9 mouse cellular contexts compared by ENCODE assay signal in the genomic region with DNA sequence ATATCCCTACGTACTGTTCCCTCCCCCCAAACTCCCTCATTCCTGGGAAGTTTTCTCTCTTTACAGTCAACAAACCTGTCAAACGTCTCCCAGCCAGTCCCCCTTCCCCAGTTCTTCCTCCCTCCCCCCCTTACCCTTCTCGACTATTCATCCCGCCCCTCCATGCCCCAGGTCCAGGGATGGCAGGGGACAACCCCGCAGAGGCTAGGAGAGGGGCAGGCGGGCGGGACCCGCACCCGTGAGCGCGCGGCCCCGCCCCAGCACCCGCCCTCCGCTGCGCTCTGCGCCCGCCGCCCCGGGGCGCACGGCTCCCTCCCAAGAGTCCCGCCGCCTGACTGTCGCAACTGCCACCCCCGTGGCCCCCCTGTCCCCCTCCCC. TPM values are rescaled to one million over a fixed set of nuclear protein-coding genes. Genes with fewer than 3 reads are reported as not detected.
DNase-seq lines count a peak whose midpoint lies in the region; ATAC-seq and TF ChIP-seq lines count a peak whose summit lies in the region.
"Had no signal": no experiment of that assay in that cellular context is flagged by ENCODE, and none has a peak within 500 bp of the region (broad histone marks: within the 10 kb centered on the region; RNA-seq: fewer than 3 reads in every experiment).

No protein-coding gene starts in this region.

- H3K27ac ChIP-seq in layer of hippocampus, adult 2 months, result no peak overlapping the region
- no peak overlapping the region for H3K27ac ChIP-seq in forebrain, embryonic 11.5 days (ENCODE audit: low read depth, low read length)
- H3K27ac ChIP-seq in limb, embryonic 12.5 days, result no peak overlapping the region
- H3K27ac ChIP-seq in neural tube, embryonic 15.5 days (replicated peaks), result no peak overlapping the region

- H3K4me2 ChIP-seq in forebrain, embryonic 11.5 days (ENCODE audit: low read depth, low read length, severe bottlenecking), result peak overlapping the region; percentile 79
- H3K4me2 ChIP-seq in limb, embryonic 12.5 days, result peak overlapping the region; percentile 98
- peak overlapping the region; percentile 95 for H3K4me2 ChIP-seq in neural tube, embryonic 15.5 days

- no peak overlapping the region for H3K9ac ChIP-seq in forebrain, embryonic 11.5 days (ENCODE audit: low read length)
- H3K9ac ChIP-seq in limb, embryonic 12.5 days (replicated peaks), result peak overlapping the region; percentile 58
- H3K9ac ChIP-seq in neural tube, embryonic 15.5 days (replicated peaks), result peak overlapping the region; percentile 32; the same call in 1 of the 2 replicates

- H3K36me3 ChIP-seq in forebrain, embryonic 11.5 days (ENCODE audit: control insufficient read depth, insufficient read depth, low read length), result no peaks in the 10 kb centered on the region
- H3K36me3 ChIP-seq in limb, embryonic 12.5 days, result no peaks in the 10 kb centered on the region
- no peaks in the 10 kb centered on the region for H3K36me3 ChIP-seq in neural tube, embryonic 15.5 days

- WGBS in forebrain, embryonic 11.5 days, result under 1% methylated on average over 26 of the region's 26 CpGs
- WGBS in limb, embryonic 12.5 days, result under 1% methylated on average over 25 of the region's 26 CpGs
- 3% methylated on average over 19 of the region's 26 CpGs for WGBS in neural tube, embryonic 15.5 days

- intact Hi-C loops in left cerebral cortex, postnatal 36 days (cut with DNase I), result no loop called here

- H3K4me3 ChIP-seq in layer of hippocampus, adult 2 months, result peak overlapping the region; percentile 46
- peak overlapping the region; percentile 41 for H3K4me3 ChIP-seq in forebrain, embryonic 11.5 days (ENCODE audit: low read depth, low read length)
- H3K4me3 ChIP-seq in limb, embryonic 12.5 days (replicated peaks), result peak overlapping the region; percentile 56
- H3K4me3 ChIP-seq in neural tube, embryonic 15.5 days (replicated peaks), result peak overlapping the region; percentile 45

- peaks cover 10% of the 10 kb centered on the region for H3K4me1 ChIP-seq in forebrain, embryonic 11.5 days (replicated peaks; ENCODE audit: control insufficient read depth, insufficient read depth, low read length)
- peaks cover 25% of the 10 kb centered on the region for H3K4me1 ChIP-seq in limb, embryonic 12.5 days (replicated peaks)
- H3K4me1 ChIP-seq in neural tube, embryonic 15.5 days, result peaks cover 31% of the 10 kb centered on the region

- ATAC-seq in forebrain, embryonic 11.5 days (replicated peaks; ENCODE audit: low FRiP score), result 0 out of 2 replicates have a peak, but pooled peaks have one; percentile 18
- ATAC-seq in limb, embryonic 12.5 days (ENCODE audit: insufficient number of reproducible peaks, insufficient read depth, low FRiP score, low TSS enrichment, low read depth), result no peak
- ATAC-seq in neural tube, embryonic 15.5 days (ENCODE audit: low FRiP score), result 0 out of 2 replicates have a peak, but pooled peaks have one; percentile 40
- ATAC-seq: Patski had no signal

- no peaks in the 10 kb centered on the region for H3K9me3 ChIP-seq in forebrain, embryonic 11.5 days (ENCODE audit: control insufficient read depth, low read length)
- H3K9me3 ChIP-seq in limb, embryonic 12.5 days, result no peaks in the 10 kb centered on the region
- no peaks in the 10 kb centered on the region for H3K9me3 ChIP-seq in neural tube, embryonic 15.5 days (replicated peaks)

- DNase-seq in layer of hippocampus, adult 2 months (ENCODE audit: low spot score in 2 of 2), result no peak
- no peak for DNase-seq in layer of hippocampus, postnatal 10 days (ENCODE audit: low spot score in 2 of 2)
- DNase-seq in forebrain, embryonic 11.5 days (ENCODE audit: low spot score), result peak; percentile 55
- DNase-seq in Muller cell, postnatal 12 days (ENCODE audit: inconsistent ontology term), result no peak
- DNase-seq in adrenal gland, adult (ENCODE audit: inconsistent age in 2 of 2, low spot score in 1 of 2), result no peak
- DNase-seq in left cerebral cortex, postnatal 36 days (ENCODE audit: low spot score in 2 of 2), result no peak

- TF ChIP-seq CTCF in layer of hippocampus, adult 2 months (conservative IDR thresholded peaks at IDR 0.05), result no peak

- H3K27me3 ChIP-seq in forebrain, embryonic 11.5 days (ENCODE audit: control insufficient read depth, insufficient read depth, low read length), result peaks cover 72% of the 10 kb centered on the region
- H3K27me3 ChIP-seq in limb, embryonic 12.5 days, result peaks cover 100% of the 10 kb centered on the region
- H3K27me3 ChIP-seq in neural tube, embryonic 15.5 days (replicated peaks), result peaks cover 85% of the 10 kb centered on the region

RNA-seq across cellular contexts. Expression of gene Wnt6, which starts 0.2 kb away (rescaled TPM):
- 1 to 10 TPM in 1 of 2 experiments, under 1 TPM in 1; 0.79 to 1.1 TPM for total RNA-seq in layer of hippocampus, adult 2 months (2021)
- total RNA-seq in layer of hippocampus, postnatal 10 days (2021), result 1 to 10 TPM in 1 of 2 experiments, under 1 TPM in 1; 0.75 to 1.3 TPM
- polyA plus RNA-seq in forebrain, embryonic 11.5 days (2014; fragmentation: Nextera tagmentation; extraction: Ambion mirVana), result 7.0 and 8.5 TPM in 2 replicates
- 38.7 and 40.5 TPM in 2 replicates for polyA plus RNA-seq in limb, embryonic 12.5 days (2016; fragmentation: Nextera tagmentation; extraction: Ambion mirVana)
- polyA plus RNA-seq in neural tube, embryonic 15.5 days (2015; fragmentation: Nextera tagmentation; extraction: Ambion mirVana), result 5.7 and 6.4 TPM in 2 replicates
- 1 to 10 TPM; 1.4 to 4.0 TPM for total RNA-seq in left cerebral cortex, postnatal 36 days (2021)
- polyA plus RNA-seq: Patski had no signal

RNA-seq across cellular contexts. Expression of gene Wnt10a, which starts 19.9 kb away (rescaled TPM):
- 1 to 10 TPM; 2.5 to 3.3 TPM for total RNA-seq in layer of hippocampus, adult 2 months (2021)
- 1 to 10 TPM; 1.1 to 1.2 TPM for total RNA-seq in layer of hippocampus, postnatal 10 days (2021)
- 1.5 and 2.4 TPM in 2 replicates for polyA plus RNA-seq in forebrain, embryonic 11.5 days (2014; fragmentation: Nextera tagmentation; extraction: Ambion mirVana)
- polyA plus RNA-seq in limb, embryonic 12.5 days (2016; fragmentation: Nextera tagmentation; extraction: Ambion mirVana), result 3.4 and 3.5 TPM in 2 replicates
- polyA plus RNA-seq in neural tube, embryonic 15.5 days (2015; fragmentation: Nextera tagmentation; extraction: Ambion mirVana), result 0.09 and 0.20 TPM in 2 replicates
- 10 to 100 TPM in 1 of 2 experiments, 1 to 10 TPM in 1; 8.5 to 12.7 TPM for total RNA-seq in left cerebral cortex, postnatal 36 days (2021)
- polyA plus RNA-seq: Patski had no signal

RNA-seq across cellular contexts. Expression of gene Prkag3, which starts 22.4 kb away (rescaled TPM):
- not detected for total RNA-seq in layer of hippocampus, adult 2 months (2021)
- not detected for total RNA-seq in layer of hippocampus, postnatal 10 days (2021)
- polyA plus RNA-seq in forebrain, embryonic 11.5 days (2014; fragmentation: Nextera tagmentation; extraction: Ambion mirVana), result 0.39 TPM in 1 of 2 replicates, not detected in the other
- polyA plus RNA-seq in limb, embryonic 12.5 days (2016; fragmentation: Nextera tagmentation; extraction: Ambion mirVana), result 0.46 and 0.47 TPM in 2 replicates
- polyA plus RNA-seq in neural tube, embryonic 15.5 days (2015; fragmentation: Nextera tagmentation; extraction: Ambion mirVana), result 0.17 and 0.40 TPM in 2 replicates
- total RNA-seq in left cerebral cortex, postnatal 36 days (2021), result under 1 TPM in 1 of 2 experiments, not detected in 1; 0.14 TPM
- polyA plus RNA-seq: Patski had no signal

RNA-seq across cellular contexts. Expression of gene Cyp27a1, which starts 58.1 kb away (rescaled TPM):
- total RNA-seq in layer of hippocampus, adult 2 months (2021), result 1 to 10 TPM; 2.7 to 3.1 TPM
- total RNA-seq in layer of hippocampus, postnatal 10 days (2021), result 1 to 10 TPM in 1 of 2 experiments, under 1 TPM in 1; 0.33 to 1.6 TPM
- 5.8 and 6.7 TPM in 2 replicates for polyA plus RNA-seq in forebrain, embryonic 11.5 days (2014; fragmentation: Nextera tagmentation; extraction: Ambion mirVana)
- polyA plus RNA-seq in limb, embryonic 12.5 days (2016; fragmentation: Nextera tagmentation; extraction: Ambion mirVana), result 14.9 and 15.8 TPM in 2 replicates
- 2.9 and 3.2 TPM in 2 replicates for polyA plus RNA-seq in neural tube, embryonic 15.5 days (2015; fragmentation: Nextera tagmentation; extraction: Ambion mirVana)
- total RNA-seq in left cerebral cortex, postnatal 36 days (2021), result 1 to 10 TPM; 2.3 to 3.3 TPM
- polyA plus RNA-seq: Patski had no signal
